Mouse (Mus musculus) small intestine, adult 2 months (tissue): Measurements from ENCODE around the gene Il10rb.
A peak's percentile ranks its signal among the peaks of the same experiment; 100 is the strongest.

ENCODE experiments used
- CTCF ChIP-seq: fragments of 200-500 bp; IDR thresholded peaks from 2 replicates; pipeline ENCODE4 v1.5.1; 2012; ENCODE audit warnings: low read depth, mild to moderate bottlenecking, control low read depth, inconsistent platforms, low read length, moderate library complexity, mixed read lengths; ENCODE audit not compliant: insufficient replicate concordance, insufficient read length; ENCODE audit errors: extremely low read depth
- POLR2A ChIP-seq: fragments of 200-500 bp; IDR thresholded peaks from 2 replicates; pipeline ENCODE4 v1.6.1; 2012; ENCODE audit warnings: low read depth, mild to moderate bottlenecking, control low read depth, inconsistent platforms, low read length, moderate library complexity

GRCm38 (mm10) chr16:91441811-91442240 lies 35.9 kb downstream of the Il10rb start:
- TF ChIP-seq CTCF, result 0 out of 2 replicates have a peak, but pooled peaks have one; percentile 2
- no peak for TF ChIP-seq POLR2A
